Mouse (Mus musculus) MN1 (cell line): Measurements from ENCODE around the gene Ncbp3.

ENCODE experiments used
- DNase-seq: peaks from one replicate; pipeline ENCODE4 v3.0.0-alpha.2; 2016; ENCODE audit warnings: low spot score

The Ncbp3 gene

GRCm38 (mm10) chr11:73137116-73137515, 89.5 kb downstream of the Ncbp3 start:
- DNase-seq: no peak

GRCm38 (mm10) chr11:73137591-73138501, 90.3 kb downstream of the Ncbp3 start, which contains the start of gene Haspin:
Haspin (minus strand) TSS chr11:73138294.
- DNase-seq: peak; percentile 89
